Mouse (Mus musculus) heart, adult 2 months (tissue): ENCODE results near the gene Rnf222. TPM values are rescaled to one million over a fixed set of nuclear protein-coding genes. Genes with fewer than 3 reads are reported as not detected.

ENCODE experiments used
- DNase-seq, 2 experiments: peaks; one replicate each; pipeline ENCODE4 v3.0.0; 2021
- H3K27ac ChIP-seq: fragments of 200-600 bp; 2 replicates; pipeline ENCODE4 v1.8.1; 2022
- H3K27me3 ChIP-seq: fragments of 200-500 bp; 2 replicates; pipeline ENCODE4 v1.6.1; 2012; ENCODE audit warnings: mild to moderate bottlenecking, low read length, inconsistent platforms, mixed read lengths; ENCODE audit not compliant: control insufficient read depth, insufficient read depth
- H3K36me3 ChIP-seq: fragments of 200-500 bp; 2 replicates; pipeline ENCODE4 v1.6.1; 2012; ENCODE audit warnings: low read length, inconsistent platforms; ENCODE audit not compliant: control insufficient read depth, insufficient read depth
- H3K4me1 ChIP-seq: fragments of 200-500 bp; 2 replicates; pipeline ENCODE4 v1.6.1; 2011; ENCODE audit warnings: low read length; ENCODE audit not compliant: control insufficient read depth, insufficient read depth
- H3K4me3 ChIP-seq: fragments of 200-600 bp; 2 replicates; pipeline ENCODE4 v1.8.1; 2022
- H3K79me2 ChIP-seq: fragments of 200-500 bp; replicated peaks from 2 replicates; pipeline ENCODE4 v1.6.1; 2012; ENCODE audit warnings: mild to moderate bottlenecking, inconsistent platforms, low read length, moderate library complexity, mixed read lengths; ENCODE audit not compliant: control insufficient read depth, insufficient read depth
- H3K9ac ChIP-seq: fragments of 200-500 bp; 2 replicates; pipeline ENCODE4 v1.6.1; 2012; ENCODE audit warnings: low read depth, mild to moderate bottlenecking, control low read depth, inconsistent platforms, low read length, mixed read lengths
- CTCF ChIP-seq: fragments of 200-600 bp; IDR thresholded peaks from 2 replicates; pipeline ENCODE4 v1.8.1; 2022; ENCODE audit warnings: antibody characterized with exemption, mild to moderate bottlenecking, moderate library complexity
- EP300 ChIP-seq: fragments of 200-500 bp; IDR thresholded peaks from 2 replicates; pipeline ENCODE4 v1.6.1; 2011; ENCODE audit warnings: low read depth, low read length, control low read depth; ENCODE audit not compliant: insufficient read depth
- POLR2A ChIP-seq: fragments of 200-500 bp; IDR thresholded peaks from 2 replicates; pipeline ENCODE4 v1.6.1; 2011; ENCODE audit warnings: mild to moderate bottlenecking, low read depth, low read length, control low read depth; ENCODE audit not compliant: insufficient read depth
- WGBS: fragments of 180-500 bp; shearing (Covaris S2); methylation state at CpG from one replicate; pipeline ENCODE4 v1.1.7; 2018; 5-methylcytosine and 5-hydroxymethylcytosine counted together
- intact Hi-C: fragments of 180-260 bp; cut with DNase I; formaldehyde crosslinking; loops from one replicate; pipeline ENCODE4 v1.15.1; 2025
- polyA plus RNA-seq: library from polyadenylated mRNA; depleted of rRNA; stranded (reverse); fragments of >200 nt; gene quantifications from 2 replicates; pipeline ENCODE4 v1.2.3, GENCODE M21; 2012
- total RNA-seq, 2 experiments: library from RNA; stranded (reverse); gene quantifications; 2 replicates each; pipeline ENCODE4 v1.2.3; 2021

The Rnf222 gene
- total and polyA plus RNA-seq, 3 experiments = 0.07 to 0.13 (median 0.12) TPM

GRCm38 (mm10) chr11:68899815-68900214, 11.5 kb downstream of the Rnf222 start:
- no peak for TF ChIP-seq EP300
- no peak for TF ChIP-seq CTCF
- TF ChIP-seq POLR2A = no peak
- intact Hi-C loops = no loop called here
- H3K36me3 ChIP-seq = peaks cover 13% of the 10 kb centered on the region
- 84% methylated on average over 8 of the region's 8 CpGs for WGBS
- no peak overlapping the region for H3K27ac ChIP-seq
- no peak overlapping the region for H3K9ac ChIP-seq
- no peaks in the 10 kb centered on the region; the same call in 1 of the 2 replicates for H3K4me1 ChIP-seq
- DNase-seq = no peak
- H3K79me2 ChIP-seq = no peaks in the 10 kb centered on the region
- H3K4me3 ChIP-seq = no peak overlapping the region
- H3K27me3 ChIP-seq = no peaks in the 10 kb centered on the region

DNA sequence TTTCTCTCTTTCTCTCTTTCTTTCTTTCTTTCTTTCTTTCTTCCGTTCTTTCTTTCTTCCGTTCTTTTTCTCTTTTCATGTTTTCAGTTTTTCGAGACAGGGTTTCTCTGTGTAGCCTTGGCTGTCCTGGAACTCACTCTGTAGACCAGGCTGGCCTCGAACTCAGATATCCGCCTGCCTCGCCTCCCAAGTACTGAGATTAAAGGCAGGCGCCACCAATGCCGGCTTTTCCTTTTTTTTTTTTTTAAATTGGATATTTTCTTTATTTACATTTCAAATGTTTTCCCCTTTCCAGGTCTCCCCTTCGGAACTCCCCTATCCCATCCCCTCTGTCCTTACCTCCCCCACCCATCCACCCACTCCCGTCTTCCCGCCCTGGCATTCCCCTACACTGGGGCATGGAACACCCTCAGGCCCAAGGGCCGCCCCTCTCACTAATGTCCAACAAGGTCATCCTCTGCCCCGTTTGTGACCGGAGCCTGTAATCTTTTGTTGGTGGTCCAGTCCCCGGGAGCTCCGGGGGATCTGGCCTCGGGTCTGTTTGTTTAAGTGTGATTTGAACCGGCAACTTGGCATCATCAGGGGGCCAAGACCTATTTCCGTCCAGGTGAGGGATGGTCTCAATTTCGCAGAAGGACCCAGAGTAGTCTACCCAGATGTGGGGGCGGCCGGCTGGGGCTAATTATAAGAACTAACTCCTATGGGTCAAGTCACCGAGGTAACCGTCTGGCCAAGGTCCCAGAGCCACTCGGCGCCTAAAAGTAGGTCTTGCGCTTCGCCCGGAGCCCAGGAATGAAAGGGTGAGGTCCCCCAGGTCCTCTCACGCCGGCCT, 12.4 kb downstream of the Rnf222 start:
- H3K36me3 ChIP-seq = peaks cover 17% of the 10 kb centered on the region
- WGBS = 26% methylated on average over 31 of the region's 31 CpGs
- TF ChIP-seq EP300 (no peak), POLR2A (no peak), CTCF (no peak)
- H3K27ac ChIP-seq = no peak overlapping the region
- H3K9ac ChIP-seq = peak overlapping the region; percentile 37
- no peak for DNase-seq
- peaks cover 3% of the 10 kb centered on the region; the same call in 1 of the 2 replicates for H3K4me1 ChIP-seq
- H3K79me2 ChIP-seq = no peaks in the 10 kb centered on the region
- intact Hi-C loops = no loop called here
- H3K4me3 ChIP-seq = peak overlapping the region; percentile 87
- H3K27me3 ChIP-seq = no peaks in the 10 kb centered on the region

- Histone ChIP-seq H3K9ac (peak within 1 kb of the TSS; percentile 94), H3K27me3 (no peaks in the 10 kb centered on the region), H3K79me2 (no peaks in the 10 kb centered on the region), H3K4me1 (peaks cover 3% of the 10 kb centered on the region), H3K36me3 (peaks cover 17% of the 10 kb centered on the region), H3K27ac (peak within 1 kb of the TSS; percentile 87), H3K4me3 (peak within 1 kb of the TSS; percentile 87)
- under 1% methylated on average over 52 of the region's 52 CpGs for WGBS
- peak; percentile 89 for TF ChIP-seq EP300
- TF ChIP-seq POLR2A = peak; percentile 96
- TF ChIP-seq CTCF = no peak
- intact Hi-C loops = no loop called here
- DNase-seq = peak; percentile 97 to 99
These were observed 13.1 kb downstream of the Rnf222 start, which contains the start of gene Rpl26 for GRCm38 (mm10) chr11:68901351-68902046. TSS of gene Rpl26 (plus strand) at chr11:68901583.

GRCm38 (mm10) chr11:68902047-68902364, 13.7 kb downstream of the Rnf222 start:
- intact Hi-C loops = no loop called here
- Histone ChIP-seq H3K9ac (peak overlapping the region; percentile 94), H3K27ac (peak overlapping the region; percentile 87), H3K27me3 (no peaks in the 10 kb centered on the region), H3K4me3 (peak overlapping the region; percentile 87), H3K36me3 (peaks cover 17% of the 10 kb centered on the region), H3K79me2 (no peaks in the 10 kb centered on the region), H3K4me1 (peaks cover 5% of the 10 kb centered on the region)
- 2% methylated on average over 10 of the region's 10 CpGs for WGBS
- TF ChIP-seq POLR2A = no peak
- DNase-seq = no peak

DNA sequence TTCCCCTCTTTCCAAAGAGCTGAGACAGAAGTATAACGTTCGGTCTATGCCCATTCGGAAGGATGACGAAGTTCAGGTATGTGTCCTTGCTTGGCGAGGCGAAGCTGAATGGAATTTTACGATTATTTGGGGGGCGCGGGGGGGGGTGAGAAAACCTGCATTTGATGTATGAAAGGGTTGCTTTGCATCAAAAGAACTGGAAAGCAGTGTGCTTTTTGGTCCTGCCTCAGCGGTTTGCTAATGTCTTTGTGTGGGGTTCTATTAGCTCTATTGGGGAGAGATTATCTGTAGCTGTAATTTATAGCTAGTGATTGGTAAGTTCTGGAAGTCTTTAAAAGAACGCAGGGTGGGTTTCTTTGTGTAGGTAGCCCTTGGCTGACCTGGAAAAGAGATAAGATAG, 14.0 kb downstream of the Rnf222 start:
- Histone ChIP-seq H3K36me3 (peaks cover 17% of the 10 kb centered on the region), H3K4me1 (peaks cover 7% of the 10 kb centered on the region), H3K79me2 (no peaks in the 10 kb centered on the region), H3K4me3 (peak overlapping the region; percentile 27; the same call in 1 of the 2 replicates), H3K27ac (no peak overlapping the region; the same call in 1 of the 2 replicates), H3K27me3 (no peaks in the 10 kb centered on the region), H3K9ac (peak overlapping the region; percentile 41)
- 3% methylated on average over 11 of the region's 11 CpGs for WGBS
- no peak for TF ChIP-seq EP300
- intact Hi-C loops = no loop called here
- DNase-seq = no peak

DNA sequence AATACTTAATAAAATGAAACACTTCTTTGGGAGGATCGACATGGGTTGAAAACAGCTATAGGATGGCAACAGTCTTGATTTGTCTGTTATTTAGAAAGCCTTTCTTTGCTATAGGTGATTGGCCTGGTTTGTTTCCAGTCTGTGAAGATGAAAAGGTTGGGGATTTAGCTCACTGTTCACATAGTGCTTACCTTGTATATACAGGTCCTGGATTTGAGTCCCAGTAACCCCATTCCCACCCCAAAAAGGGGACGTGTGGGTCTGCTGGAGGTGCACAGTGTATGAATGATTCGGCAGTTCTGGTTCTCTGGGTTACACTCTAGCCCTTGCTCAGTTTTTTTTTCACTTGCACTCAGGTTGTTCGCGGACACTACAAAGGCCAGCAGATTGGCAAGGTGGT, 14.5 kb downstream of the Rnf222 start:
- no peak overlapping the region for H3K9ac ChIP-seq
- H3K79me2 ChIP-seq = no peaks in the 10 kb centered on the region
- peaks cover 17% of the 10 kb centered on the region for H3K36me3 ChIP-seq
- DNase-seq = no peak
- WGBS = 79% methylated on average over 5 of the region's 5 CpGs
- intact Hi-C loops = no loop called here
- H3K27ac ChIP-seq = no peak overlapping the region
- peaks cover 7% of the 10 kb centered on the region for H3K4me1 ChIP-seq
- no peak for TF ChIP-seq CTCF
- no peak for TF ChIP-seq EP300
- H3K27me3 ChIP-seq = no peaks in the 10 kb centered on the region
- no peak overlapping the region for H3K4me3 ChIP-seq
